Mouse (Mus musculus): ENCODE results near the gene Fmo5. TPM values are rescaled to one million over a fixed set of nuclear protein-coding genes. Genes with fewer than 3 reads are reported as not detected.

The Fmo5 gene
- polyA plus RNA-seq, 1 experiment: 20.1 TPM

- TF ChIP-seq POLR2A (IDR thresholded peaks at IDR 0.05; ENCODE audit: borderline replicate concordance, control insufficient read depth, low read depth, low read length) (no peak), CTCF (IDR thresholded peaks at IDR 0.05; ENCODE audit: control insufficient read depth, insufficient read depth, low read length) (no peak)
- no peaks in the 10 kb centered on the region for H3K4me1 ChIP-seq (ENCODE audit: control insufficient read depth, insufficient read depth, low read length)
- H3K4me3 ChIP-seq (replicated peaks; ENCODE audit: control insufficient read depth, low read depth, low read length): no peak overlapping the region
- no peak overlapping the region for H3K27ac ChIP-seq (ENCODE audit: control insufficient read depth, insufficient read depth, low read depth, low read length, poor library complexity)
- 50% methylated on average over 3 of the region's 3 CpGs for WGBS
Observed at GRCm38 (mm10) chr3:97701198-97701597, 72.6 kb downstream of the Fmo5 start.

GRCm38 (mm10) chr3:97702448-97703080 is 74.0 kb downstream of the Fmo5 start:
- no peaks in the 10 kb centered on the region for H3K4me1 ChIP-seq (ENCODE audit: control insufficient read depth, insufficient read depth, low read length)
- 82% methylated on average over 11 of the region's 11 CpGs for WGBS
- no peak overlapping the region for H3K27ac ChIP-seq (ENCODE audit: control insufficient read depth, insufficient read depth, low read depth, low read length, poor library complexity)
- TF ChIP-seq POLR2A (IDR thresholded peaks at IDR 0.05; ENCODE audit: borderline replicate concordance, control insufficient read depth, low read depth, low read length): no peak
- no peak for TF ChIP-seq CTCF (IDR thresholded peaks at IDR 0.05; ENCODE audit: control insufficient read depth, insufficient read depth, low read length)
- no peak overlapping the region for H3K4me3 ChIP-seq (replicated peaks; ENCODE audit: control insufficient read depth, low read depth, low read length)

Other genes with a start within 250 kb of the Fmo5 start
- gene Olfr1402, start 206.8 kb upstream of the Fmo5 start, polyA plus RNA-seq (2011; ENCODE audit: insufficient read depth, insufficient read length, low replicate concordance, missing spikeins): 0.23 and 0.37 TPM in 2 replicates
- gene Chd1l, start 18.6 kb upstream of the Fmo5 start, polyA plus RNA-seq (2011; ENCODE audit: insufficient read depth, insufficient read length, low replicate concordance, missing spikeins): 11.0 and 16.6 TPM in 2 replicates
- 3.1 and 8.4 TPM in 2 replicates for gene Prkab2, start 29.4 kb downstream of the Fmo5 start, polyA plus RNA-seq (2011; ENCODE audit: insufficient read depth, insufficient read length, low replicate concordance, missing spikeins)
- not detected in 2 replicates for gene Gm17651, start 45.9 kb downstream of the Fmo5 start, polyA plus RNA-seq (2011; ENCODE audit: insufficient read depth, insufficient read length, low replicate concordance, missing spikeins)

Measured in bone marrow, adult 2 months (tissue).